12 mouse cellular contexts compared by ENCODE assay signal in genomic region chr4:156124077-156124476, GRCm38 (mm10).
"Had no signal": no experiment of that assay in that cellular context is flagged by ENCODE, and none has a peak within 500 bp of the region (broad histone marks: within the 10 kb centered on the region; RNA-seq: fewer than 3 reads in every experiment).

No protein-coding gene starts in this region.

- DNase-seq: layer of hippocampus, adult 9-11 months; layer of hippocampus, postnatal 36 days; lung, adult 18-20 months; lung, postnatal 36 days; right cerebral cortex, postnatal 14 days; thymus, adult 2 months; thymus, postnatal 25 days had no signal

- H3K9me3 ChIP-seq: limb, embryonic 15.5 days; midbrain, embryonic 13.5 days; stomach, embryonic 15.5 days had no signal

- H3K27ac ChIP-seq: hindbrain, embryonic 14.5 days; kidney, postnatal 0 days; limb, embryonic 15.5 days; midbrain, embryonic 13.5 days; stomach, embryonic 15.5 days had no signal

- H3K9ac ChIP-seq: hindbrain, embryonic 14.5 days; limb, embryonic 15.5 days; midbrain, embryonic 13.5 days; stomach, embryonic 15.5 days had no signal

- ATAC-seq: midbrain, embryonic 13.5 days had no signal

- H3K4me3 ChIP-seq: limb, embryonic 15.5 days; midbrain, embryonic 13.5 days; stomach, embryonic 15.5 days had no signal

- H3K4me1 ChIP-seq: limb, embryonic 15.5 days; midbrain, embryonic 13.5 days; stomach, embryonic 15.5 days had no signal

- H3K27me3 ChIP-seq: limb, embryonic 15.5 days; midbrain, embryonic 13.5 days; stomach, embryonic 15.5 days had no signal

- H3K4me2 ChIP-seq: hindbrain, embryonic 14.5 days; limb, embryonic 15.5 days; midbrain, embryonic 13.5 days; stomach, embryonic 15.5 days had no signal
